Mouse (Mus musculus) cerebellum, postnatal 36 days (tissue): Measurements from ENCODE around the gene Ireb2.
"Not testable (repeated sequence)": the region's sequence is repeated elsewhere in the genome, so short reads cannot be mapped to it uniquely, and the experiment has no call there.

Experiments
- DNase-seq, 2 experiments: peaks; one replicate each; pipeline ENCODE4 v3.0.0; 2021 to 2022; ENCODE audit warnings: mixed read lengths in 2 of 2

Gene Ireb2

GRCm38 (mm10) chr9:54863363-54864281, at the start of gene Ireb2:
Gene Ireb2, plus strand, starts transcription at chr9:54863789.
- peak; percentile 99 to 100 for DNase-seq

GRCm38 (mm10) chr9:54816508-54817201, 46.9 kb upstream of the Ireb2 start:
- DNase-seq: no peak

DNA sequence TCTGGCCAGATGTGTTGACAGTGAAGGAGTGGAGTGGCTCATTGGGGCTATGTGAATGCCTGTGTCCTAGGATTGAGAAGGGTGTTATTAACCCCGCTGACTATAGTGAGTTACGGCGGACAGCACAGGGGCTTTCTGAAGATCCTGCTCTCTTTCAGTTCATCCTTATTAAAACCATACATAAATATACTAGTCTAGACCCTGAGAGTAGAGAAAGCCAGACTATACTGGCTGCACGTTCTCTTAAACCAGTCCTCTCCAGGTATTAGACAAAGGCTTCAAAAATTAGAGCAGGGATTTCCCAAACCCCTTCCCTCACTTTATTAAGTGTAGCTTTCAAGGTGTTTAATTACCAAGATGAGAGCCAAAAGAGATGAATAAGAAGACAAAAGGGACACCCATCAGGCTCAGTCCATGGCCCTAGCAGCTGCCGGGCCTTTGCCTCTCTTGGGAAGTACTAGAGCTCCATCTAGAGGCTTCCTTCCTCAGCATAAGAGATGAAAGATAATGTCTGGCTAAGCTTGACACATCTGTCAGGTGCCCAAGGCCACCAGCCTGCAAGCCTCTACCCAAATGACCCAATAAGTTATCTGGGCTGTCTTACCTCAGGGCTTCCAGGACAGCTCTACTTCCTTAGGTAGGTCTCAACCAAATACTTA, 42.0 kb upstream of the Ireb2 start:
- DNase-seq: peak in 1 of 2 experiments; percentile 11

DNA sequence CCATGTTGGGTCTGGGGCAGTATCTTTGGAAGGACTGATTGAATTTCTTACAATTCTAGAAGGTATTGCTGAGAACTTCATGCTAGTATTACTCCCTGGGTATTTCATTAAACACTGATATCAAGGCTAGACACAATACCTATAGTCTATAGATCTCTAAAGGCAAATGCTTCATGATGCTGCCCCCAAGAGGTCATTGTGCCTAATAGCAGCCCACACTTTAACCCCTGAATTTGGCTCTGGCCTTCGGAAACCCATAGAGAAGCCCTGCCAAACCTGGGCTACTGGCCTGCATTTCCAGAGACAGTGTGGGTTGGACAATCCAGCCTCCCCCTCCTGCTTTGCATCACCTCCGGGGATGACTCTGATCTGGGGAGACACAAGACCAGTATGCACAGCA, 33.8 kb upstream of the Ireb2 start:
- no peak for DNase-seq

DNA sequence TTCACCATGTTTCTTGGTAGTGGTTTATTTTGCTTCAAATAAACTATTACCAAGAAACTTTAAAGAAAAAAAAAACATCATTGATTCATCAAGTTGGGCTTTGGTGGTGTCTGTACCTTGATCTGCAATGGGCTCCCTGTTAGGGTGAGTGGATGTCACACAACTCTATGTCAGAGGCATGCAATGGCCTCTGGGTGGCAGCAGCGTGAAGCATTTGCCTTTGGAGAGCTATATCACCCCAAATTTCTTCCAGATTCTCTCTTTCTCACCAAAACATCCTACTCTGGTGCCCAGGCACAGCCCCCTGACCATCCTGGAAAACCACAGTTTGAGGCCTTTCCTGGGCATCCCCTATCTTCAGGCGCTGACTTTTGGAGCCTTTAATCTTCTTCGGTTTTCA, 33.0 kb upstream of the Ireb2 start:
- DNase-seq: peak; percentile 23 to 33

GRCm38 (mm10) chr9:54833831-54834230, 29.8 kb upstream of the Ireb2 start:
- no peak for DNase-seq

- DNase-seq: not testable (repeated sequence)
These were observed 27.5 kb upstream of the Ireb2 start for GRCm38 (mm10) chr9:54835951-54836717.

- DNase-seq: no peak
These were observed 25.8 kb upstream of the Ireb2 start for GRCm38 (mm10) chr9:54837835-54838234.

- DNase-seq: no peak
These were observed 23.4 kb upstream of the Ireb2 start for GRCm38 (mm10) chr9:54840145-54840544.

- no peak for DNase-seq
These were observed 21.3 kb upstream of the Ireb2 start for GRCm38 (mm10) chr9:54842311-54842710.

GRCm38 (mm10) chr9:54843887-54844286, 19.7 kb upstream of the Ireb2 start:
- no peak for DNase-seq

DNA sequence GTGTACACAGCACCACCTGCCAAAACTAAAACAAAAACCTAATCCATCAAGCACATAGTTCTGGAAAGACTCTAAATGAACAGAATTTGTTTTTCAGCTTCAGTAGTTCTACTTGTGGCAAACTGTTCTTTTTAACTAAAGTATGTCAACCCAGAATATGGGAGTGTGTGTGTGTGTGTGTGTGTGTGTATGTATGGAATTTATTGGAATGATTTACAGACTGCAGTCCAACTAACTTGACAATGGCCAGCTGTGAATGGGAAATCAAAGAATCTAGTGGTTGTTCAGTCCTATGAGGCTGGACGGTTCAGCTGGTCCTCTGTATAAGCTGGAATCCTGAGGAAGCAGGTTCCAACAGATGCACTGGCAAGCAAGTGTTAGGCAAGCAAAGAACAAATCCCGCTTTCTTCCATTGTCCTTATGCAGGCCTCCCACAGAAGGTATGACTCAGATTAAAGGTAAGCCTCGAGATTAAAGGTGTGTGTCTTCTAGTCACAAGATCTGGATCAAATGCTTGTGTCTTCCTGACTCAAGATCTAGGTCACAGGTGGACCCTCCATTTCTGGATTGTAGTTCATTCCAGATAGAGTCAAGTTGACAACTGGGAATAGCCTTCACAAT, 18.9 kb upstream of the Ireb2 start:
- no peak for DNase-seq

GRCm38 (mm10) chr9:54848203-54848602, 15.4 kb upstream of the Ireb2 start:
- no peak for DNase-seq

GRCm38 (mm10) chr9:54853036-54853435, 10.6 kb upstream of the Ireb2 start:
- not testable (repeated sequence) for DNase-seq

GRCm38 (mm10) chr9:54853619-54854018, 10.0 kb upstream of the Ireb2 start:
- no peak for DNase-seq

DNA sequence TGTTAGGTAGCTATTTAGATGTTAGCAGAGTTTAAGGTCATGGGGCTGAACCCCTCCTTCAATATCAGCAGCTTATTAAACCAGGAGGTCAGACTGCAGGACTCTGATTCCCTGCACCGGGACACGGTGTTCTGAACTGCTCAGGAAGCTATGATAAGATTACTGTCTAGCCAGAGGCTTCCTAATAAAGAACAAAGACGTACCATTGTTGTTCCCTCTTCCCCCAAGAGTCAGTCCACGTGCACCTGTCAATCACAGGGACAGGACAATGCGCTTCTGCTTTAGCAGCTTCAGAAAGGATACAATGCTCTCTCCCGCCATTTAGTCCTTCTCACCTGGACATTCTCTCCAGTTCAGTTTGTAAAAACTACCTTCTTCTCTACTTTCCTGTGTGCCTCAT, 8.0 kb upstream of the Ireb2 start:
- no peak for DNase-seq

DNA sequence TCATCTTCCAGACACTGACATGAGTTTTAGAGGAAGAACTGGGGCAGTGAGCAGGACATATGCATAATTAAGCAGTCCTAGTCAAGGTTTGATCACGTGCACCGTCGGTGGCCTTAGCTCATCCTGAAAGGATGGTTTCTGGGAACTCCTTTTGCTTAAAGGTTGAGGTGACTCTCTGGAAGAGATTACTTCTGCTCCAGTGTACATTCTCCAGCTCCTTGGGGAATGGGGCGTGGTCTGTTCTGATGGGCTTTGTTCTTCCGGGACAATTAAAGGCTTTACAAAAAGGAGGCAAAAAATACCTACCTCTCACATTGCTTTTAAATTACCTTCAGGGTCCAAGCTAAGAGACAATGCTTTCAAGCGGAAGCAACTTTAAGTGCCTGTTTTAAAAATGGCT, 7.5 kb upstream of the Ireb2 start:
- DNase-seq: no peak

GRCm38 (mm10) chr9:54857474-54857873, 6.1 kb upstream of the Ireb2 start:
- no peak for DNase-seq

GRCm38 (mm10) chr9:54860526-54860925, 3.1 kb upstream of the Ireb2 start:
- no peak for DNase-seq

DNA sequence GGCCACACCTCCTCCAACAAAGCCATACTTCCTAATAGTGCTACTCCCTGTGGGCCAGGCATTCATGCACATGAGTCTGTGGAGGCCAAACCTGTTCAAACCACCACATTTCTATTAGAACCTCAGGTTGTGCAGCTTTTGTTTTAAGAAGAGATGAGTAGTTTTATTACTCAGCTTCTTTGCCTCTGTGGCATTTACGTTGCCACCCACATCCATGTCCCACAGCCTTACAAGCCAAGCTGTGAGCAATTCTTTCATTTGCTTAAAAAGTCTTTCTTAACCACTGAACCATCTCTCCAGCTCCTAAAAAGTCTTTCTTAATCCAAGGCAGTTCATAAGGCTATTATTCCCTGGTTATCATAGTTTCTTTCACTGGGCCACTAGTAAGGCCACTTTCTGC, 15.2 kb downstream of the Ireb2 start:
- no peak for DNase-seq

- no peak for DNase-seq
These were observed 28.5 kb downstream of the Ireb2 start for GRCm38 (mm10) chr9:54892111-54892510.

- no peak for DNase-seq
These were observed 33.5 kb downstream of the Ireb2 start for GRCm38 (mm10) chr9:54897097-54897496.
